Mouse (Mus musculus) B cell, adult (primary cell): ENCODE results near the gene Hinfp. TPM values are rescaled to one million over a fixed set of nuclear protein-coding genes. Genes with fewer than 3 reads are reported as not detected.

Experiments used
- total RNA-seq: library from RNA; stranded (reverse); gene quantifications from 4 replicates; pipeline ENCODE4 v1.2.4, GENCODE M21; 2023; ENCODE audit not compliant: inconsistent age

The Hinfp gene
- 53.5 to 73.3 TPM (median 58.7 TPM) in 4 replicates for total RNA-seq

GRCm38 (mm10) chr9:44305466-44306079 lies at the start of gene Hinfp:
Hinfp (minus strand) TSS chr9:44305671.

GRCm38 (mm10) chr9:44343781-44344421 lies 38.4 kb upstream of the Hinfp start, which contains the start of gene Hmbs:
Hmbs (minus strand) TSS chr9:44344228.

GRCm38 (mm10) chr9:44334396-44335330 lies 29.2 kb upstream of the Hinfp start, which contains the start of gene H2afx:
H2afx (plus strand) TSS chr9:44334694.

GRCm38 (mm10) chr9:44325768-44326370 lies 20.4 kb upstream of the Hinfp start, which contains the start of gene Dpagt1:
Dpagt1 (plus strand) TSS chr9:44326019.

DNA sequence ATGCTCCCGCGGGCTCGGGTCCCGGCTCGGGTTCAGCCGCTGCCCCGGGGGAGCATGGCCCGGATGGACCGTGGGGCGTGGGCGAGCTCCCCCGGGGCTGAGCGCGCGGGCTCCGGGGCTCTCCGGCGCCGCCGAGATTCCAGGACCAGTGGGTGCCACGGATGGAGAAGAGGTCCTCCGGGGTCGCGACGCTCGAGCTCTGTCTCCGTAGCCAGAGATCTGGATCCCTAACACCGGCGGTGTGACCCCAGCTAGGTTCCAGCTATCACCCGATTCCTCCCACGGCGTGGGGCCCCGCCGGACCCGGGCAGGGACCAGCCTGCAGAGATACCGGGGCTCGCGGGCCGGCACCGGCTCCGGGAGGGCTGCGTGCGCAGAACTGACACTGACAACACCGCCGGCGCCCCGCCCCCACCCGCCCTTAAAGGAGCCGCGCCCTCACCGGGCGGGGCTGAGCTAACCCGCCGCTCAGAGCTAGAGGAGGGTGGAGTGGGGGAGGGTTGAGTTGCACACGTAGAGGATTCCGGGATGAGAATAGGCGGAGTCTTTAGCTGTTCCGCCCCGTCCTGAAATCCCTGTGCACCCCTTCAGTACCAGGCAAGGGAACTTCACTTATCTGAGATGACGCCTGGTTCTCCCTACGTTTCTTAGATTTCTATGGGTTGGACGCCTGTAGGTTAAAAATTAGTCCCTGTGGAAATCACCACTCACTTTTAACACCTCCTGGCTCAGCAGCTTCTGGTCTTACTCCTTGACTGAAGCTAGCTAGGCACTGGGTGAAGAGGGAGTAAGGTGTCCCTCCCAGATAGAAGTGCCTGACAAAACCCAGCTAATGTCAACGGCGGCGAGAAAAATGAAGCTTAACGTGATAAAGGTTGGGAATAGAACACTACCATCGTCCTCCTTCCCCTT lies 14.7 kb upstream of the Hinfp start, which contains the start of gene C2cd2l:
Gene C2cd2l (minus strand): TSS at position 399 of the 912 bp plus-strand sequence.

DNA sequence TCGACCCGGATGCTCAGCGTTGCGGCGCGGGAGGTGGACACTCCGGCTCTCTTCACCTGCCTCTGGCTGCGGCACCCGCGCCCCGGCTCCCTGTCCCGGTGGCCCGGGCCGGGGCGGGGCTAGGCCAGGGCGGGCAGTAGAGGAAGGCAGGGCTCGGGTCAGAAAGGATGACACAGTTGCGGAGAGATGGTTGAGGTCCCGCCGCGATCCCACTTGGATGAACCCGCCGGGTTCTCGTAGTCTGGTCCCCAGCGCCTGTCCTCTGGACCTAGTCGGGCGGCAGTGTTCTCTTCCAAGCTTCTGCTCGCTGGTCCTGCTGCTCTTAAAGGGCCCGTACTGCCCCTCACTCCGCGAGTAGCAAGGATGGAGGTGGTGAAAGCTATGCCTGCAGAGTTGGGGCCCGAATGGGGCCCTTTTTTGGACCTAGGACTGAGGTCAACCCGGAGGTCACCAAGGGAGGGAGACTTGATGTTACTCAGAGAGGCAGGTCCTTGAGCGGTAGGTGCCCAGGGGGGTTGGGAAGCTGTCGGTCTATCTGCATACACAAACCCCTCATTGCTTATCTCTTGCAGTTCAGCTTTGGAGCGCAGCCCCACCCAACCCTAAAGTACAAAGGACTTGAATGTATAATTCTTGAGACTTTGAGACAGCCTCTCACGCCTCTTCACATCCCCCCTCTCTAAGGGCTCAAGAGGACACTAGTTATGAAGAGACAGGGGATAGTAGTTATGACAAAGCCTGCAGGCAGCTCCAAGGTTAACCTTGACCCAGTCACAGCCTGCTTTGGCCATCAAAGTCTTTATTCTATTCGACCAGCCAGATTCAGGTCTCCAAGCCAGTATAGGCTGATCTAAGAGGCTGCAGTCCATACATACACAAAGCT lies 17.2 kb downstream of the Hinfp start, which contains the start of gene Abcg4:
Gene Abcg4 (minus strand): TSS at position 540 of the 883 bp plus-strand sequence.

DNA sequence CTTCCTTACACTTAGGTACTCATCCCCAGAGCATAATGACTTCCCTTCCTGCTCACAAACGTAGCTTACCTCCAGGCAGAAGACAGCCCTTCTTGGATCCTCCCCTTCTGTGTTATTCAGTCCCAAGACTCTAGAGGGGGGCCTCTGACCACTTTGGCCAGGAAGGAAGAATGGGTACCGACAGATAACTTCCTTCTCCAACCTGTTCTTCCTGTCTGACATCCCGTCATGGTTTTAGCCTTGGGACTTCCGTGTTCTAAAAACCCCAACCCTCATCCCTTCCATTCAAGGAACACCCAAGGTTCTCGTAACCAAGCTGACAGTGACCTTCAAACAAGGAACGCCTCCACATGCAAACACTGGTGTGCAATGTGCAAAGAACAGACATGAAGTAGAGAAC lies 37.0 kb downstream of the Hinfp start, which contains the start of gene Nlrx1:
Gene Nlrx1 (minus strand): TSS at position 168 of the 400 bp plus-strand sequence.

GRCm38 (mm10) chr9:44251314-44251713 lies 54.2 kb downstream of the Hinfp start, which contains the start of gene Pdzd3:
Pdzd3 (minus strand) TSS chr9:44251471.

Other genes starting within 250 kb of the Hinfp start
- 15.2 to 23.6 TPM (median 16.0 TPM) in 4 replicates for gene Usp2, start 238.7 kb downstream of the Hinfp start, total RNA-seq
- gene Mfrp, start 203.9 kb downstream of the Hinfp start, total RNA-seq = 0.24 to 0.78 TPM in 2 of 4 replicates, not detected in the others
- gene C1qtnf5, start 198.4 kb downstream of the Hinfp start, total RNA-seq = 0.61 to 1.0 TPM in 2 of 4 replicates, not detected in the others
- gene Gm49380, start 192.2 kb downstream of the Hinfp start, total RNA-seq = 0.22 to 0.39 TPM in 2 of 4 replicates, not detected in the others
- gene Rnf26, start 192.2 kb downstream of the Hinfp start, total RNA-seq = 20.9 to 25.0 TPM (median 21.7 TPM) in 4 replicates
- 0.32 to 1.6 TPM (median 0.39 TPM) in 4 replicates for gene Mcam, start 171.2 kb downstream of the Hinfp start, total RNA-seq
- gene Cbl, start 71.6 kb downstream of the Hinfp start, total RNA-seq = 130 to 138 TPM (median 133 TPM) in 4 replicates
- not detected in 4 replicates for gene Ccdc153, start 65.0 kb downstream of the Hinfp start, total RNA-seq
- 0.22 to 0.26 TPM in 2 of 4 replicates, not detected in the others for gene Pdzd3, start 54.2 kb downstream of the Hinfp start, total RNA-seq
- gene Nlrx1, start 37.1 kb downstream of the Hinfp start, total RNA-seq = 5.2 to 8.8 TPM (median 6.3 TPM) in 4 replicates
- gene Abcg4, start 17.1 kb downstream of the Hinfp start, total RNA-seq = not detected in 4 replicates
- gene C2cd2l, start 14.6 kb upstream of the Hinfp start, total RNA-seq = 13.1 to 19.2 TPM (median 17.3 TPM) in 4 replicates
- gene Dpagt1, start 20.3 kb upstream of the Hinfp start, total RNA-seq = 8.3 to 12.1 TPM (median 9.3 TPM) in 4 replicates
- 41.9 to 44.6 TPM (median 42.6 TPM) in 4 replicates for gene H2afx, start 29.0 kb upstream of the Hinfp start, total RNA-seq
- gene Hmbs, start 38.6 kb upstream of the Hinfp start, total RNA-seq = 15.8 to 19.8 TPM (median 18.8 TPM) in 4 replicates
- gene Vps11, start 56.0 kb upstream of the Hinfp start, total RNA-seq = 61.3 to 72.7 TPM (median 65.5 TPM) in 4 replicates
- 83.2 to 119 TPM (median 87.9 TPM) in 4 replicates for gene Hyou1, start 73.8 kb upstream of the Hinfp start, total RNA-seq
- gene Slc37a4, start 91.2 kb upstream of the Hinfp start, total RNA-seq = 18.8 to 19.9 TPM (median 19.6 TPM) in 4 replicates
- 2,496 to 2,635 TPM (median 2,511 TPM) in 4 replicates for gene Rps25, start 101.5 kb upstream of the Hinfp start, total RNA-seq
- gene Trappc4, start 101.9 kb upstream of the Hinfp start, total RNA-seq = 52.2 to 70.7 TPM (median 57.2 TPM) in 4 replicates
- gene Ccdc84, start 112.9 kb upstream of the Hinfp start, total RNA-seq = 37.6 to 54.1 TPM (median 41.4 TPM) in 4 replicates
- 0.27 TPM in 1 of 4 replicates, not detected in the others for gene Foxr1, start 135.5 kb upstream of the Hinfp start, total RNA-seq
- not detected in 4 replicates for gene Upk2, start 149.3 kb upstream of the Hinfp start, total RNA-seq
- gene Bcl9l, start 177.2 kb upstream of the Hinfp start, total RNA-seq = 88.8 to 97.2 TPM (median 89.9 TPM) in 4 replicates